Mouse (Mus musculus) left cerebral cortex, postnatal 14 days (tissue): ENCODE measurements at regions not wholly inside any gene's neighbourhood (a gene's known extent, or its start where the extent isn't known, plus 50 kb on each side); places are given as distances from the start of the nearest gene placed in this dataset.

Experiments used
- DNase-seq, 2 experiments: peaks; one replicate each; pipeline ENCODE4 v3.0.0; 2021 to 2022; ENCODE audit warnings: low spot score in 2 of 2, mixed read lengths in 1 of 2
- intact Hi-C: fragments of 180-260 bp; cut with DNase I; formaldehyde crosslinking; loops from one replicate; pipeline ENCODE4 v1.15.1; 2025

DNA sequence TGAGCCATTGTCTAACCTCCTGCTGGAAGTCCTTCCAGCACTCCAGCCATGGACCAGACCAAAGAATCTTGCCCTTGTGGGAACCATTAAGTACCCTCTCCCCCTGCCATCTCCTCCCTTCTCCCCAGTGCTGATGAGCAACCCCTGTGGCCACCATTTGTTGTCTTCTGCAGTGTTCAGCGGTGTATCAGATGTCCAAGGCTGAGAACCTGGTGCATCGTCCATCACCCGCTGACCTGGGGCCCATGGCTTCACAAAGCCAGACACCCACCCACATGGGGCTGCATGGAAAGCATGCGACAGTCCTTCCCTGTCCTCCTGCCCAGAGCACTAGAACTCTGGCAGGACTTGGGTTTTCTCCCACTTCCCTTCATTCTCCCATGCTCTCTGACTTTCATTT is 1596.7 kb downstream of the D3Ertd751e start:
- intact Hi-C loops: no loop called here
- DNase-seq: no peak

DNA sequence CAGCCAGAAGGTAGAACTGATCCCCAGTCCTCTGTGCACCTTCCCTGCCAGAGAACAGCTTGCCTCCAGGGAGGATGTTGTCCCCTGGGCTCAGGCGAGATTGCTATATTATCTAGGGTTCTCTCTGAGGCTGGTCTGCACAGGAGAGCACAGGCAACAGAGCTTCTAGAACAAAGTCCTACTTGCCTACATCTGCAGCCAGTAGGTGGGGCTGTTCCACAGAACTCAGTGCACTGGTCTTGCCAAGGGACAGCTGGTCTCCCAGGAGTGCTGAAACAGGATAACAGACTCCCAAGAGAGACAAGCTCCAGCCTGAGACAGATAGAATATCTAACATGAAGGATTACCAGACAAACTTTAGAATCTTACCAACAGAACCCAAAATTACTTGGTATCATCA is 1600.5 kb downstream of the D3Ertd751e start:
- DNase-seq: no peak
- intact Hi-C loops: no loop called here

DNA sequence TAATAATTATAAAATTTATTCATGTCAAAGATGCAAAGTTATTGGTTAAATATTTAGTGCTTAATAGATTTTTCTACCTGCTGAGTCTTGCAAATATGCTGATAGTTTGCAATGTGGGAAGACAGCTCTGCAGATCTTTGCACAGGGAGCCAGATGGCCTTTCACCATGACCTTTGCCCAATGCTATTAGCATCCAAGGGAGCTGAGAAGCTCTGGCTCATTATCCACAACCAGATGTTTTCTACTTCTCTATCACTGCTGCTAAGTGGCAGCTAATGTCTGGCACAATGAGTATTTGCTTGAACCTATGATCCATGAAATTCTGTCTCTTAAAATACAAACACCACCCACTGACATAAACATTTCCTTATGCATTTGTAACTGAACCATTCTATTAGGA is 1610.4 kb downstream of the D3Ertd751e start:
- intact Hi-C loops: no loop called here
- DNase-seq: no peak

DNA sequence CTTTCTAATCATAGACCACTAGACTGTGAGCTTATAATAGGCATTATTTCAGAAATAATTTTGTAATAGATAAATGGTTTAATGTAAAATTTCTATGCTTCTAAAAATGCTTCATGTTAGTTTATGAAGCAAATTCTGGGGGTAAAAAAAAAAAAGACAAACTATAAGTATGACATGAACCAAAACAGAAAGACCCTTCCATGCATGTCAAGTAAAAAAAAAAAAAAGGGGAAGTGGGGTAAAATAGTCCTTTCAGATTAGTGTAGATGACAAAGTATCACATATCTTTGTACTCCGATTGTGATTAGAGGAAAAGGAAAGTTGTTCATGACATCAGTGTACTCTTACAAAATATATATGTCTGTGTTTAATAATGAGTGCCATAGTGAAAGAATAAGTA is 1616.1 kb downstream of the D3Ertd751e start:
- no peak for DNase-seq
- intact Hi-C loops: no loop called here

- peak in 1 of 2 experiments; percentile 3 for DNase-seq
- intact Hi-C loops: no loop called here
These were observed 1657.5 kb downstream of the D3Ertd751e start for GRCm38 (mm10) chr3:43399893-43400292.

DNA sequence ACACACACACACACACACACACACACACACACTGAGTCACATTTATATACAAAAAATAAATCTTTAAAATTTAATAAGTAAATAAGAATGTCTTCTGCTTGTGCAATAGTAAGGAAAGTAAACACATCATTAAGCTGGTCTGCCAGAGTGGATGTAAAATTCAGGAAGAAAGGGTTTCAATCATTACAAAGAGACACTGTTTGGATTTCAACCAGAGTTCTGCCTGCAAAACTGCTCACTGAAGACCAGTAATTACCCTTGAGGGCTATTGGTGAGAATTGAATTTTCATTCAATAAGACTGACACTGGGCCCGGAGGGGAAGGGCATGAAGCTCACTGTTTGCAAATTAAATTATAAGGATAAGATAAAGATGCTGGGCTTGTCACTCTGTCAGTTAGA is 1682.5 kb downstream of the D3Ertd751e start:
- DNase-seq: no peak
- intact Hi-C loops: no loop called here

GRCm38 (mm10) chr3:43426672-43427071 is 1684.3 kb downstream of the D3Ertd751e start:
- intact Hi-C loops: no loop called here
- no peak for DNase-seq

GRCm38 (mm10) chr3:43461541-43462109 is 1719.2 kb downstream of the D3Ertd751e start:
- DNase-seq: no peak
- intact Hi-C loops: no loop called here
